Mouse (Mus musculus) fibroblast of lung, adult 2 months (primary cell): Measurements from ENCODE around the gene Ascc3.

ENCODE experiments used
- DNase-seq: peaks from one replicate; pipeline ENCODE4 v3.0.0-alpha.2; 2011; ENCODE audit warnings: low read depth

The Ascc3 gene

GRCm38 (mm10) chr10:50895091-50895790 is 302.8 kb downstream of the Ascc3 start:
- no peak for DNase-seq

- no peak for DNase-seq
Measured at GRCm38 (mm10) chr10:50895881-50896766, 303.7 kb downstream of the Ascc3 start.

GRCm38 (mm10) chr10:50896767-50897390 is 304.4 kb downstream of the Ascc3 start:
- no peak for DNase-seq

- peak; percentile 75 for DNase-seq
Measured at GRCm38 (mm10) chr10:50897530-50898471, 305.3 kb downstream of the Ascc3 start.

- no peak for DNase-seq
Measured at GRCm38 (mm10) chr10:50898621-50899020, 306.2 kb downstream of the Ascc3 start.

- no peak for DNase-seq
Measured at GRCm38 (mm10) chr10:50899846-50900745, 307.6 kb downstream of the Ascc3 start.
